Mouse (Mus musculus): ENCODE measurements around the gene Epyc. TPM values are rescaled to one million over a fixed set of nuclear protein-coding genes. Genes with fewer than 3 reads are reported as not detected.

The Epyc gene
- 0.13 and 0.32 TPM in 2 replicates for polyA plus RNA-seq (2015; fragmentation: Nextera tagmentation; extraction: Ambion mirVana)

GRCm38 (mm10) chr10:97643768-97644167 lies at the start of gene Epyc:
TSS of gene Epyc (plus strand) at chr10:97644068.

GRCm38 (mm10) chr10:97606579-97606978 lies 37.3 kb upstream of the Epyc start, which contains the start of gene Kera:
TSS of gene Kera (plus strand) at chr10:97606879.

DNA sequence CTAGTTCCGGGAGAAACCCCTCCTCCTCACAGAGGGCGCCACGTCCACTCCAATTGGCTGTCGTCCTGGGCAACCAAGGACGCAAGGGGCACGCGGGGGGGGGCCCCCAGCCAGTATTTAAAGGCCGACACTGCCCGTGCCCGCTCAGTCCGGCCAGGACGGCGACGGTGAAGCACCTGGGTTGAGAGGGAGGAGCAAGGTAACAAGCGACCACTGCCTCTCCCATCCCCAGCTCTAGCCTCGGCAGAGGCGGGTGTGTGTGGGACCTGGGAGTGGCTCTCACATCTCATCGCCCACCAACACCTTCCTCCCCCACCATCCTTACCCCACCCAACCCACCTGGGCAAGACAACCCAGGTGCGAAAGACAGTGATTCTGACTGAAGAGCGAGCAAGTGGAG lies 49.0 kb downstream of the Epyc start, which contains the start of gene Ccer1:
Gene Ccer1, plus strand, starts transcription at position 147 of the 400 bp plus-strand sequence.

DNA sequence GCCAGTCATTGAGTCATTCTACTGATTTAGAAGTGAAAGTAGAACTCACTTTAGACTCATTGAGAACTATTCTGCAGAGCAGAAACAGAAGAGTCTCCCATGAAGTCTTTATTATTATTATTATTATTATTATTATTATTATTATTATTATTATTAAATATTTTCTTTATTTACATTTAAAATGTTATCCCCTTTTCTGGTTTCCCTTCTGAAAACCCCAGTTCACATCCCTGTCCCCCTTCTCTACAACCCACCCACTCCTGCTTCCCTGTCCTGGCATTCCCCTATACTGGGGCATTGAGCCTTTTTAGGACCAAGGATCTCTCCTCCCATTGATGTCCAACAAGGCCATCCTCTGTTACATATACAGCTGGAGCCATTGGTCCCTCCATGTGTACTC lies 82.8 kb downstream of the Epyc start, which contains the start of gene C030005K15Rik:
Gene C030005K15Rik, minus strand, starts transcription at position 101 of the 400 bp plus-strand sequence.

Other genes starting within 250 kb of the Epyc start
- gene Dcn, start 164.5 kb upstream of the Epyc start, polyA plus RNA-seq (2015; fragmentation: Nextera tagmentation; extraction: Ambion mirVana) = 93.8 and 120 TPM in 2 replicates
- 9.9 and 13.8 TPM in 2 replicates for gene Lum, start 78.9 kb upstream of the Epyc start, polyA plus RNA-seq (2015; fragmentation: Nextera tagmentation; extraction: Ambion mirVana)
- gene Kera, start 37.2 kb upstream of the Epyc start, polyA plus RNA-seq (2015; fragmentation: Nextera tagmentation; extraction: Ambion mirVana) = 0.09 TPM in 1 of 2 replicates, not detected in the other
- gene Ccer1, start 49.0 kb downstream of the Epyc start, polyA plus RNA-seq (2015; fragmentation: Nextera tagmentation; extraction: Ambion mirVana) = not detected in 2 replicates
- not detected in 2 replicates for gene C030005K15Rik, start 82.7 kb downstream of the Epyc start, polyA plus RNA-seq (2015; fragmentation: Nextera tagmentation; extraction: Ambion mirVana)

All from neural tube, postnatal 0 days (tissue).